Mouse (Mus musculus) cerebellum, postnatal 25 days (tissue): ENCODE results near the gene Ube2m.
"Not testable (repeated sequence)": the region's sequence is repeated elsewhere in the genome, so short reads cannot be mapped to it uniquely, and the experiment has no call there.

Experiments
- DNase-seq, 2 experiments: peaks; one replicate each; pipeline ENCODE4 v3.0.0; 2021; ENCODE audit warnings: mixed read lengths in 2 of 2

Ube2m gene

DNA sequence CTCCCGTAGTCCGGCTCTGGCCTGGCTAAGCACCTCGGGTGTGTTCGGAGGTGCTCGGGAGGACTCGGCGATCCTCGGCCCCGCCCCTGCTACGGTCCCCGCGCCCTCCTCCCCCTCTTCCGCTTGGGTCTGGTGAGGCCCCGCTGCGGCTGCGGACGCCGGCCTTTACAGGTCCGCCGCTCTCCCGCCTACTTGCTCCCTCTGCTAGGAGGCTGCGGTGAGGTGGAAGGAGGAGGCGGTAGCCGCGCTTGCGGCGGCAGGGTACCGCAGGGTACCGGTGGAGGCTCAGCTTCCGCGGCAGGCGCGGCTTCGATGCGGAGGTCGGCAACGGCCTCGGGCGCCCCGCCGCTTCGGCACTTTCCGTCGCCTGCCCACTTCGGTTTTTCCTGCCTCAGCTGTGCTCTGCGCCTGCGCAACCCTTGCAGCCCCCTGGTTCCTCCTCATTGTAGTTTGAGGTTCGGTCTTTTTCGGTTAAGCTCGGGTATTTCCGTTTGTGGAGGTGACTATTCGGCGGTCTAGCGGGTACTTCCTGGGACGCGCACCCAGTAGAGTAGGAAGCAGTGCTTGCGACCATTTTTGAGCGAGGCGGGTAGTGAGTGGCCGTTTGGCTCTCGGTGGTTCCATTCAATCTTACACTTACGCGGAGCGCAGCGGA, at the start of gene Ube2m:
Gene Ube2m, minus strand, starts transcription at position 375 of the 655 bp plus-strand sequence.
- peak; percentile 100 for DNase-seq

DNA sequence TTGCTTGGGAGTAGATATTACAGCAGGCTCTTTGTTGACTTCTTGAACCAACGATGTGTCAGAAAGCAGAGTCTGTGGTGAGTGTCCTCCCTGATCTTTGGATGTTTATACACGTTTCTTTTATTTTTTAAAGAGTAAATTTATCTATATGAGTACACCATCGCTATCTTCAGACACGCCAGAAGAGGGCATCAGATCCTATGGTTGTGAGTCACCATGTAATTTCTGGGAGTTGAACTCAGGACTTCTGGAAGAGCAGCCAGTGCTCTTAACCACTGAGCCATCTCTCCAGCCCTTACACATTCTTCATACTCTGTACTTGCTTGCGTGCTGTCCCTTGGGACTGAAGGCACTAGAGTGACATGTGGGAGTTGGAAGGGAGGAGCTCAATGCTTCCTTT, 34.2 kb upstream of the Ube2m start:
- no peak for DNase-seq

DNA sequence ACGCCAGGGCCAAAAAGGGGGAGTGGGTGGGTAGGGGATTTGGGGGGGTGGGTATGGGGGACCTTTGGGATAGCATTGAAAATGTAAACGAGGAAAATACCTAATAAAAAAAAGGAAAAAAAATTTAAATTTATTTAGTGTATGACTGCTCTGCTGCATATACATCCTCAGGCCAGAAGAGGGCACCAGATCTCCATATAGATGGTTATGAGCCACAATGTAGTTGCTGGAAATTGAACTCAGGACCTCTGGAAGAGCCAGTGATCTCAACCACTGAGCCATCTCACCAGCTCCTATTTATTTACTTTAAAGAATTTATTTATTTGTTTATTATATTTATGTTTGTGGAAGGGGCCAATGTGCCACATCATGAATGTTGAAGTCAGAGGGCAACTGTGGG, 25.3 kb upstream of the Ube2m start:
- not testable (repeated sequence) for DNase-seq

DNA sequence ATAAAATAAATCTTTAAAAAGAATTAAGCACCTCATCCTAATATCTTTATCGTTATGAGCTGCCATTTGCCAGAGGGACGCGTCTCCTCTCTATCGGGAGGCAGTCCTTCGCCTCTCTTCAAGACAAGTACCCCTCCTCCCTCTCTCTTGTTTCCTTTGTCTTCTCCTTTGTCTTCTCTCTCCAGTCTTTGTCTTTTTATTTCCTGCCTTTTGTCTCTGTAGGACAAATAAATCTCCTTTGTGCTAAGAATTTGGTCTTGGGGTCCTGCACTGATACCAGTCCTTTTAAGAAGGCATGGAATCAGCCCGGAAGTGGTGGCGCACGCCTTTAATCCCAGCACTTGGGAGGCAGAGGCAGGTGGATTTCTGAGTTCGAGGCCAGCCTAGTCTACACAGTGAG, 21.5 kb upstream of the Ube2m start:
- DNase-seq, result no peak

DNA sequence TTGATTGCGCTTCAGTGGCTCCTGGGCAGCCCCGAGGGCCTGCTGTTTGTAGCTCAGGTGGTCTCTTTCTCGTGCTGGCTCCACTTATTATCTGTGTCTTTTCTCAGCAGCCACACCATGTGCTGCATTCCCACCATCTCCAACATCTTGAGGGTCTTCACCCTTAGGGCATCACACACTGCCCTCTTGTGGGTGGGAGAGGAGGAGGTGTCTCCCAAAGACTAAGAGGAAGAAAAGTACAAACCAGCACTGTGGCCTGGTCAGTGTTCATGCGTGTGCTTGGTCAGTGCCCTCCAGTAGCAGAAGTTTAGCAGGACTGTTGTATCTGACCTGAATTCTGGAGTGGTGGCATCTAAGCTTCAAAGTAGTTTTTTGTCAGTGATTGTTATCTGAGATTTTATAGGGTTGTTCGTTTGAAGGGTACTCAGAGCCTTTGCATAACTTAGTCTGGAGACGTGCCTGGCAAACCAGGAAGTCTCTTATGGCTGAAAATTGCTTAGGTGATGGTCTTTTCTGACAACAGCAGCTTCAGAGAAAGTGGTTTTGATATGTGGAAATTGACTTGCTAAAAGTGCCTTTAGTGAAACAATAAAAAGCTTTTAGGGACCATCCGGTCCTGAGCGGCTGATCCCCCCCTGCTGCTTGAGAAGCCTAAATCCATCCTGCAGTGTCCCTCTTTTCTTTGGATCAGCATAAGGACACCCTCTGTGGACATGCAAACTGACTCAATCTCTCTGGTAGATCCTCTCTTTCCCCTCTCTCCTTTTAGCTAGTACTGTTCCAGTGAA, 19.0 kb upstream of the Ube2m start:
- DNase-seq, result no peak

DNA sequence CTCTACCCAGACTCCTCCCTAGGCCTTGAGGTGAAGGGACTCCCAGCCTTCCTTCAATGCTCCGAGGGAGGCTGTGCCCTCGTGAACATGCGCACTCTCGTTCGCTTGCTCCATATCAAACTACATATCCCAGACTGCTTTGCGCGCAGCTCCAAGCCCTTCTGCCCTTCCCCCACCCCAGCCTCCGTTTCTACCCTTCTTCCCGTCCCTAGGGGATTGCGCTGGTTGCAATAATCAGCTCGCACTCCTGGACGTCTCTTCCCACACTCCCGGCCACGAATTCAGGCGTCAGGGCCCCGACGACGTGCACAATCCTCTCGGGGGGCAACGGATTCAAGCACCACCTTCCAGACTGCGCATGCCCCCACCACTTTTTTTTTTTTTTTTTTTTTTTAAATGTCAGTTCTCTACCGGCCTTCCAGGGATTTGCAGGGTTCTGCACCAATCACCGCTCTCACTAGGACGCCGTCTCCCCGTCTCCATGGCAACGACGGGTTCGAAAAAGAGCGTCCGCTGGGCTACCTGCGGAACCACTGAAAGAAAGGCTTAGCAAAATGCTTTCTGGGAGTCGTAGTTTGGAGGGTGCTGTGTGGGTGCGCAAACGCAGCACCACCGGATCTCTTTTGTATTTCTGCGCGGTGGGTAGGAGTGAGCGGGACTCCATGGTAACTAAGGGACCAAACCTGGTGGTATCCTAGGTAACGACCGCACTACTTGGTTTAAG, 16.4 kb upstream of the Ube2m start, which contains the start of gene Mzf1:
Gene Mzf1, minus strand, starts transcription at position 478 of the 724 bp plus-strand sequence.
- peak; percentile 95 to 97 for DNase-seq

DNA sequence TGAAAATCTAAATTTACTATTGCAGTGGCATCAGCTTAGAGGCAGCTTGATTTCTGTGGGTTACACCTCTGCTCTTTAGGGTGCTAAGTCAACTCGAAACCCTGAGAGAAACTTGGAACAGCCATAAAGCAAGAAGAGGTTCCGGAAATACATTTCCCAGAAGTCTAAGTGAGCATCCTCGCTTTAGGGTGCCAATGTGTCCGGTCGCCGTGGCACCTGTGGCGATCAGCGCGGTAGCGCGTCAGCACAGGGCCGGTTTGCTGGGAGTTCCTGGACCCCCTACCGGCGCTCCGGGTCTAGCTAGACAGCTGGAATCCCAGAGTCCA, 15.8 kb upstream of the Ube2m start:
- no peak for DNase-seq

DNA sequence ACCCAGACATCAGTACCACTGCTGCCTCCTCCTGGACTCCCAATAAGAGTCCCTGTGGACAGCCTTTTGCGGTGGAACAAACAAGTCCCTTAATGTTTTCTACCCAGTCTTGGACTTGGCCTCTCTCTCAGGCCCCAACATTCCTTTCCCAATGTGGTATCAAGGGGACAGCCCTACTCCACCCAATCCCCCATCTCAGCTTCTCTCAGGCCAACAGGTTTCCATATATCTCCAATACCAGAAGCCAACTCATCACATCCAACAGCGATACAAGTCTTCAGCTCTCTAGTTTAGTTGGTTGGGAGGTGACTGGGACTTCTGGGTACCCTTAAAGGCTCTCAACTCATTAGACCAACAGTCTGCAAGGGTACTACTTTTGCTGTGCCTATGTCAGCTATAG, 15.4 kb upstream of the Ube2m start:
- peak in 1 of 2 experiments; percentile 1 for DNase-seq

DNA sequence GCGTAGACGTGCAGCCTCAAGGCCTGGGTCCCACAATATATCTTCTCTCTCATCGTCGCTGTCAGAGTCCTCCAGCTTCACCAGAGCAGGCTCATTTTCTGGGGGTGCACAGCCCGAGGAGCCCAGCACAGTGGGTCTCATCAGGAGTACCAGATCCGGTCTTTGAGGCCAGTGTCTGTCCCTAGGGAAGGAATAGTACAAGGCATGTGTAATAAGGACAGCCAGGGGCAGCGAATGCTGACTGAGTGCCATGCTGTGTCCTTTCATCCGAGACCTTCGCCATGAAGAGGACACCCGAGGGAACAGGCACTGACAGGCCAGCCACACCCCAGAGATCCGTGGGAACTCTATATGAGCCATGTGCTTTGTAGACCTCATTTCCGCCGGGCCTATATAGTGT, 14.9 kb upstream of the Ube2m start:
- DNase-seq, result peak in 1 of 2 experiments; percentile 3

DNA sequence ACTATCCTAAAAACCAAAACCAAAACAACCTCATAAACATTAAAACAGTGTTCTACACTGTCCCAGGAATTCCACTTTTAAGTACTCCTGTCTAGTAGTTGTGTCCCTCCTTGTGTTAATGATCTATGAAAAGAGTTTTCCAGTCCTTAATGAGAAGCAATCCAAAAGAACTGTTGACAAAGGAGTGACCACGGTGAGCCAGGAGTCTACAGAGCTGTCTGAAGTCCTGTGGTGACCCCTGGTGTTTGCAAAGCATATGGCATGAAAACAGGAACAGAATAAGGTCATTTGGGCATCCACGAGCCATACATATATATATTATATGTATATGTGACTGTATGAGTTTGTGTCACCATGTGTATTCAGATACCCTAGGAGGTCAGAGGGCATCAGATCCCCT, 8.0 kb upstream of the Ube2m start:
- DNase-seq, result peak in 1 of 2 experiments; percentile 74

DNA sequence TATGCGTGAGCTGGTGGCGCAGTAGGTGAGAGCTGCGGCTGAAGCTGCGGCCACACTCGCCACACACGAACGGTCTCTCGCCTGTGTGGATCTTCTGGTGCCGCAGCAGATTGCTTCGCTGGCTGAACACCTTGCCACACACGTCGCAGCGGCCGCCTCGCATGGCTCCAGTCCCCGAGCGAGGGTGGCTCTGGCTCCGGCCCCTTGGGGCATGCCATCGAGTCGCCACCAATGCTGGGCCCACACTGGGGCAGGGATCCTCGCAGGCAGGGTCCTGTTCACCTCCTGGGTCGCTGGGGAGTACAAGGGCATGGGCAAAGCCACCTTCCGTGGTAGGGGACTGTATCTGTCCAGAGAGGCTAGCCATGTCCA, 6.2 kb upstream of the Ube2m start:
- DNase-seq, result no peak

DNA sequence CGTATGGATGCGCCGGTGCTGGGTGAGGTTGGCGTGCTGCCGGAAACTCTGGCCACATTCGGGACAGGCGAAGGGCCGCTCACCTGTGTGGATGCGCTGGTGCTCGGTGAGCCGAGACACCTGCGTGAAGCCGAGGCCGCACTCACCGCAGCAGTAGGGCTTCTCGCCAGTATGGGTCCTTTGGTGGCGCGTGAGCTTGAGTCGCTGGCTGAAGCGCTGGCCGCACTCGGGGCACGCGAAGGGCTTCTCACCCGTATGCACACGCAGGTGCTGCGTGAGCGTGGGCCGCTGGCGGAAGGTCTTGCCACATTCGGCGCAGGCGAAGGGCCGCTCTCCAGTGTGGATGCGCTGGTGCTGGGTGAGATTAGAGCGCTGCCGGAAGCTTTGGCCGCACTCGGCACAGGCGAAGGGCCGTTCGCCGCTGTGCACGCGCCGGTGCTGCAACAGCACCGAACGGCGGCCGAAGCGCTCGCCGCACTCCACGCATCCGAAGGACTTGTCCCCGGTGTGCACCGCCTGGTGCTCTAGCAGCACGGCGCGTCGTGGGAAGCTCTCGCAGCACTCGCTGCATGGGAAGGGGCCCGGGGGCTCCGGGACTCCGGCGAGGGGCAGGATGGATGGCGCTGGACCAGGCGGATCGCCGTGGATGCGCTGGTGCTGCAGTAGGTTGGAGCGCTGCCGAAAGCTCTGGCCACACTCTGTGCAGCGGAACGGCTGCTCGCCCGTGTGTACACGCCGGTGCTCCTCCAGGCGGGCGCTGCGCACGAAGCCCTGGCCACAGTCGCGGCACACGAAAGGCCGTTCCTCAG, 5.6 kb upstream of the Ube2m start:
- DNase-seq, result peak; percentile 89

DNA sequence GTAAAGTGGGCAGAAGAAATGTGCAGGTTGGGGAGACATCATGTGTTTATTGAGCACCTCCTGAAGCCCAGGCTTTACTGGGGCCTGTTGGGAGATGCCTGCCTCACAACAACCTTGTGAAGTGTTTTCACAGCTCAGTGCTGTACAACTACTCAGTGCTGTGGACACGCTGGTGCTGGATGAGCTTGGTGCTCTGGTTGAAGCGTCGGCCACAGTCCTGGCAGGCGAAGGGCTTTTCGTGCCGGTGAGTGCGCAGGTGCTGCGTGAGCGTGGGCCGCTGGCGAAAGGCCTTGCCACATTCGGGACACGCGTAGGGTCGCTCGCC, 5.0 kb upstream of the Ube2m start:
- peak; percentile 84 for DNase-seq

DNA sequence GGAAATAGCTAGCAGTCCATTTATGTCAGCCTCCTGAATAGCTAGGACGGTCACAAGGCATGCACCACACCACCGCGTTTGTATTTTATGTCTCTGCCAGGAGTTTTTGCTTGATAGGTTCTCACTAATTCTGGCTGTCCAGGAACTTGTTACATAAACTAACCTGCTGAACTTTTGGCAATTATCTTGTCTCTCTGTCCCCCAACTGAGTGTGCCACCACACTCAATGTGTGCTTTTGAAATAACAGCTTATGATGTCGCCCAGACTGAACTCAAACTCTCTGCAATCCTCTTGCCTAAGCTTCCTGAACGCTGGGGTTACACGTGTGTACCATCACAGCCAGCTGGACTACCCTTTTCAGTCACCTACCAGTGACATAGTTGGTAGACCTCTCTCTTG, 4.4 kb upstream of the Ube2m start:
- peak in 1 of 2 experiments; percentile 9 for DNase-seq

DNA sequence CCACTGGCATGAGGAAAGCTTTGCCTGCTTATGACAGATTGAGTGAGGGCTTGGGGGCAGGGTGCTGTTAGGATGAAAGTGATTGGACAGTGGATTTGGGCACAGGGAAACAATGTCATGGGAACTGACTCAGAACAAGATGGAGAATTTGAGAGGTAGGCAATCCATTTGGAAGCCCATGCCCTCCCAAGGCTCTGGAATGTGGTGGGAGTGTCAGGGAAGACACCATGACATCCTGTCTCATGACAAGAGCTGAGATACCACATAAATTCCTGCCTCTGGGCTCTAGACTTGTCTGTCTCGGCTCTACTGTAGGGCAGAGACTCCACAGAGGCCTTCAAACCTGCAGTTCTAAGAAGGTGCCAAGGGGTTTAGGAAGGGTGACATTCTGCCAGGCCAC, 3.2 kb upstream of the Ube2m start:
- DNase-seq, result no peak

DNA sequence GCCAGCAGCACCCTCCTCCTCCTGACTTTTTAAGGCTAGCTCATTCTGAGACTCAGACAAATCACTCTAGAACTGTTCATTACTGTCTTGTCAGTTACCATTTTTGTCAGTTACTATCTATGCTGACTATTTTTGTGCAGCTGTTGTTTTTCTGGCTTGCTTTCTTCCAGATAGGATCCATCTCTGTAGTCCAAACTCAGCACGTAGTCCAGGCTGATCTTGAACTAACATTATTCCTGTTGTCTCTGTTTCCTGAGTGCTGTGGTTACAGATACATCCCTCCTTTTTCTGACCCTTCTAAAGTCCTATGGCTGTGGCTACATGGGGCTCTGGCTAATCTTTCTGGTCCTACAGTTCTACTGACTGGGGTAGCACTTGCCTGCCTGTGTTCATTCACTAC, 1.1 kb upstream of the Ube2m start:
- DNase-seq, result no peak

DNA sequence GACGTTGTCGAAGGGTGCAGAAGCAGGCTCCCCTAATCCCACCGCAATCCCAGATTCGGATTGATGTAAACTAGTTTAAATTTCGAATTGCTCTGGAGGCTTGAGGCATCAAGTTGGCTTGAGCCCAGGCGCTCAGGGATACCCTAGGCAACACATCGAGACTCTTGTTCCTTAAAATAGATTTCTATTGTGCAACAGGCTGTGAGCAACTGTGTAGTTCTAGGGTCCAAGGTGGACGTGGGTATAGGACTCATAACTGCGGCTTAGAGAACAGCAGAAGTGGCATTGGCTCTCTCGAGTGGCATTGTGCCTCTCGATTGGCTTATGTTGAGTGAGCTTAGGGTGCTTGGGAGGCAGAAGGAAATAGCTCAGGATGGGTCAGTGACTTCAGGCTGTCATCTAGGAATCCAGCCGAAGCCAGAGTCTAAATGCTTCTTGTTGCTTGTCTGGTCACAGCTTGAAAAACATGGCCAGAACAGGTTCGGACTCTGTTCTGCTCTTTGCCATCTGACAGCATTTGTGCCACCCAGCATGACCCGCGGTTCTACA, 620 bp upstream of the Ube2m start:
- peak; percentile 35 to 38 for DNase-seq

DNA sequence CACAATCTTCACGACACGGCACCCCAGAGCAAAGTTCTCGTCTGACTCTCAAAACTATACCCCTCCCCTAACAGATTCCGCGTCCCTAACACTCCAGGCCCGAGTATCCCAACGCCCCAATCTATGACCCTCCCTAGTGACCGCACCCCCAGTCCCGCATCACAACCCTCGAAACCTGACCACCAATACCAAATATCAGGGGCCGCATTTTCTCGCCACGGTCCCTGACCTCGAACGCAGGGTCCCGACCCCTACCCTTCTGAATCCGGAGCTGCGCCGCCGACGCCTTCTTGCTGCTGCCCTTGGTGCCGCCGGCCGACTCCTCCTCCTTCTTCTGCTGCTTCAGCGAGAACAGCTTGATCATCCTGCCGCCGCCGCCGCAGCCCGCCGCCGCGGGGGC, 709 bp downstream of the Ube2m start:
- DNase-seq, result no peak

DNA sequence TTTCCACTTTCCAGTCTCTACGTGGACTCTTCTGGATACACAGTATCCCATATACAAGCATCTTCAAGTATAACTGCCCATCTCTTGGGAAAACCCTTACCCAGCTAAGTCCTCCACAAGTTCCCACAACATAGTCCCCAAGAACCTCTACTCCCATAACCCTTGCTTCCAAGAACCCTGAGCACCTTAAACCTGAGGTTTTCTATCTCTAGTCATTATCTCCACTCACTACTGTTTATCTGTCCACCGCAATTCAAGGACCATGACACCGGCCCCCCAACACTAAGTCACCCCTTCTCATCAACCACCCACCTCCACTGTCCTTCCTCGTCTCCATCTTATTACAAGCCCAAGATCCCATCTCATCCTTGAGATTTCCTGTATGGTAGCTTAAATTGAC, 1.3 kb downstream of the Ube2m start:
- no peak for DNase-seq

DNA sequence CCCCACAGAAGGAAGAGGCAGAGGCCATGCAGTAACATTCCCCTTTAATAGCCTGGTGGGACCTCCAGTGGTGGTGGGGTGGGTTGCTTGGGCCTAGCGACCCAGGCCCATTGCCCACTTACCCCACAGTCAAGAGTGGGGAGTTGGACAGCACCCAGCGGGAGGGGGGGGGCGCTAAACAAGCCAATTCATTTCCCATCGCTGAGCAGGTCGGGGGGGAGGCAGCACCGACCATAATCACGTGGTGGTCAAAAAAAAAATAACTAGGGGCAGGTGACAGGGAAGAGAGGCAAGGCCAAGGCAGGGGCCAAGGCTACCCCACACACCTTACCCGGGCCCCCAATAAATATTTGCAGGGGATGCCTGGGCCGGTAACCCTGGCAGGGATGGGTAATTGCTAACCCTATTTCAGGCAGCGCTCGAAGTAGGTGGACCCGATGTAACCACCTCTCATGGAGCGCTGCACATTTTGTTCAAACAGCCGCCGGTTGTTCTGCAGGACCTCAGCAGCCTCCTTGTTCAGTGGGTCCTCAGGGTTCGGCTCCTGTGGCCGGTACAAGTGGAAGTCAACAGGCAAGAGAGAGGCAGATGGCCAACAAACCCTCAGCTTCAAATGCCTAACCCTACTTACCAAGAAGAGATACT, 2.7 kb downstream of the Ube2m start:
- DNase-seq, result peak in 1 of 2 experiments; percentile 65

DNA sequence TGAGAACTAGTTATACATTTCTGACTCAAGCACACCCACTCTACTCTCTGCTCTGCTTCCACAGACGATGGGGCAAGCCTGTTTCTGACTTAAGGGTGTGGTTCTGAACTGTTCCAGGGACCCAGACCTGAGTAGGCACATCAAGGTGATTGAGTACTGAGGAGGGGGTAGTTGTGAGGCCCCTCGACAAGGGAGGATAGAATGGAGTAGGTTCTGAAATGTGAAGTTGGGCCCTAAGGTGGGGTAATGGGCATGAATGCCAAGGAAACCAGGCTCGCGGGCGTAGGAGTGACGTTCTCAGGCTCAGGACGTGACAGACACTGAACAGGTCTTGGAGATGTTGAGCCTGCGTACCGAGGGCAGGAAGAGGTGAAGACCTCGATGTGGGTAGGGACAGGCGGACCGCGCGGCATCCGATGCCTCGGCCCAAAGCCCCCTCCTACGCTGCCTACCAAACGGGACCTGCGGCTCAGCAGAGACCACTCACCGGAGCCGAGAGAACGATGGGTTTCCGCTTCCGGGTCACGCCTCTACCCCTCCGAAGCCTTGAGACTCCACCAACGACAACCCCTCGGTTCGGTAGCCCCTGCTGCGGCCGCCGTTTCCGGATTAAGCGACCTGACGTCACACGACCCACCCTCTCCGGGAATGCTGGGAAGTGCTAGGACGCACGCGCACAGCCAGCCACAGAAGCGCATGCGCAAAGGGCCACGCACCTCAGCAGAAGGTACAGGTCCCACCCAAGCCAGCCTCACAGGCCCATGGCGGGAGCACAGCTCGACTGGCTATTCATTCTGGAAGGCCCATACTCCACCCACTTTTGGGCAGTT, 3.7 kb downstream of the Ube2m start, which contains the start of gene Chmp2a:
Gene Chmp2a, minus strand, starts transcription at position 660 of the 830 bp plus-strand sequence.
- DNase-seq, result peak; percentile 99
